Mouse (Mus musculus) hindbrain, embryonic 15.5 days (tissue): ENCODE measurements at regions not wholly inside any gene's neighbourhood (a gene's known extent, or its start where the extent isn't known, plus 50 kb on each side); places are given as distances from the start of the nearest gene placed in this dataset.
A peak's percentile ranks its signal among the peaks of the same experiment; 100 is the strongest.

Experiments
- ATAC-seq: fragments of 200-750 bp; cut with Nextera tagmentation; 2 replicates; pipeline ENCODE4 v1.8.0; 2017; ENCODE audit warnings: low read depth, moderate number of reproducible peaks, moderate TSS enrichment; ENCODE audit not compliant: low FRiP score
- H3K27ac ChIP-seq: fragments of 300-500 bp; sonication (generic); replicated peaks from 2 replicates; pipeline ENCODE4 v1.5.1; 2015; ENCODE audit warnings: mild to moderate bottlenecking, inconsistent platforms
- H3K27me3 ChIP-seq: fragments of 300-500 bp; sonication (generic); 2 replicates; pipeline ENCODE4 v1.6.1; 2015; ENCODE audit warnings: control low read depth, inconsistent platforms
- H3K36me3 ChIP-seq: fragments of 300-500 bp; sonication (generic); 2 replicates; pipeline ENCODE4 v1.6.1; 2015; ENCODE audit warnings: control low read depth, inconsistent platforms
- H3K4me1 ChIP-seq: fragments of 300-500 bp; sonication (generic); replicated peaks from 2 replicates; pipeline ENCODE4 v1.6.1; 2015; ENCODE audit warnings: control low read depth, inconsistent platforms
- H3K4me2 ChIP-seq: fragments of 300-500 bp; sonication (generic); 2 replicates; pipeline ENCODE4 v1.6.1; 2015; ENCODE audit warnings: moderate library complexity, mild to moderate bottlenecking, inconsistent platforms
- H3K4me3 ChIP-seq: fragments of 300-500 bp; sonication (generic); 2 replicates; pipeline ENCODE4 v1.5.1; 2015; ENCODE audit warnings: mild to moderate bottlenecking, inconsistent platforms
- H3K9ac ChIP-seq: fragments of 300-500 bp; sonication (generic); 2 replicates; pipeline ENCODE4 v1.6.1; 2015; ENCODE audit warnings: inconsistent platforms
- H3K9me3 ChIP-seq: fragments of 300-500 bp; sonication (generic); 2 replicates; pipeline ENCODE4 v1.6.1; 2016; ENCODE audit warnings: control low read depth, inconsistent platforms
- WGBS: fragments of 180-500 bp; shearing (Covaris S2); methylation state at CpG from one replicate; pipeline ENCODE4 v1.1.7; 2015; 5-methylcytosine and 5-hydroxymethylcytosine counted together

- Histone ChIP-seq H3K27me3 (no peaks in the 10 kb centered on the region), H3K4me3 (no peak overlapping the region), H3K4me2 (no peak overlapping the region), H3K9ac (no peak overlapping the region), H3K36me3 (no peaks in the 10 kb centered on the region), H3K9me3 (no peaks in the 10 kb centered on the region), H3K27ac (no peak overlapping the region), H3K4me1 (no peaks in the 10 kb centered on the region)
- no peak for ATAC-seq
- 50% methylated on average over 5 of the region's 5 CpGs for WGBS
Observed at GRCm38 (mm10) chr4:124542696-124543095, 67.9 kb downstream of the 3100002H09Rik start.

GRCm38 (mm10) chr4:124538471-124538870 lies 72.1 kb downstream of the 3100002H09Rik start:
- WGBS = 77% methylated on average over 5 of the region's 5 CpGs
- Histone ChIP-seq H3K4me2 (no peak overlapping the region), H3K9me3 (no peaks in the 10 kb centered on the region), H3K4me1 (no peaks in the 10 kb centered on the region), H3K4me3 (no peak overlapping the region), H3K27ac (no peak overlapping the region), H3K36me3 (no peaks in the 10 kb centered on the region), H3K27me3 (no peaks in the 10 kb centered on the region), H3K9ac (no peak overlapping the region)
- ATAC-seq = no peak

GRCm38 (mm10) chr4:124537681-124538080 lies 72.9 kb downstream of the 3100002H09Rik start:
- no peaks in the 10 kb centered on the region for H3K4me1 ChIP-seq
- H3K4me3 ChIP-seq = no peak overlapping the region
- H3K36me3 ChIP-seq = no peaks in the 10 kb centered on the region
- 50% methylated on average over 5 of the region's 5 CpGs for WGBS
- H3K9ac ChIP-seq = no peak overlapping the region
- H3K4me2 ChIP-seq = no peak overlapping the region
- no peaks in the 10 kb centered on the region for H3K9me3 ChIP-seq
- no peak overlapping the region for H3K27ac ChIP-seq
- no peaks in the 10 kb centered on the region for H3K27me3 ChIP-seq
- ATAC-seq = no peak

GRCm38 (mm10) chr4:124533614-124534013 lies 77.0 kb downstream of the 3100002H09Rik start:
- no peak for ATAC-seq
- peaks cover 8% of the 10 kb centered on the region; the same call in 1 of the 2 replicates for H3K4me1 ChIP-seq
- H3K9ac ChIP-seq = no peak overlapping the region
- 68% methylated on average over 6 of the region's 6 CpGs for WGBS
- H3K27ac ChIP-seq = no peak overlapping the region
- no peak overlapping the region for H3K4me3 ChIP-seq
- no peaks in the 10 kb centered on the region for H3K27me3 ChIP-seq
- H3K36me3 ChIP-seq = no peaks in the 10 kb centered on the region
- no peaks in the 10 kb centered on the region for H3K9me3 ChIP-seq
- no peak overlapping the region for H3K4me2 ChIP-seq

GRCm38 (mm10) chr4:124530596-124530995 lies 80.0 kb downstream of the 3100002H09Rik start:
- no peak for ATAC-seq
- Histone ChIP-seq H3K4me1 (peaks cover 12% of the 10 kb centered on the region; the same call in 1 of the 2 replicates), H3K9me3 (no peaks in the 10 kb centered on the region), H3K9ac (no peak overlapping the region), H3K4me2 (no peak overlapping the region), H3K27ac (no peak overlapping the region), H3K36me3 (no peaks in the 10 kb centered on the region), H3K4me3 (no peak overlapping the region), H3K27me3 (0 out of 2 replicates have a peak, but pooled peaks cover 3% of the 10 kb centered on the region)
- 49% methylated on average over 9 of the region's 9 CpGs for WGBS

- H3K36me3 ChIP-seq = no peaks in the 10 kb centered on the region
- H3K4me1 ChIP-seq = peaks cover 12% of the 10 kb centered on the region; the same call in 1 of the 2 replicates
- H3K4me2 ChIP-seq = no peak overlapping the region
- no peak overlapping the region for H3K9ac ChIP-seq
- H3K9me3 ChIP-seq = no peaks in the 10 kb centered on the region
- WGBS = 24% methylated on average over 10 of the region's 10 CpGs
- peaks cover 24% of the 10 kb centered on the region; the same call in 1 of the 2 replicates for H3K27me3 ChIP-seq
- no peak for ATAC-seq
- no peak overlapping the region for H3K4me3 ChIP-seq
- H3K27ac ChIP-seq = no peak overlapping the region
Observed at GRCm38 (mm10) chr4:124526822-124527221, 83.8 kb downstream of the 3100002H09Rik start.

GRCm38 (mm10) chr4:124526362-124526761 lies 84.2 kb downstream of the 3100002H09Rik start:
- Histone ChIP-seq H3K4me2 (no peak overlapping the region), H3K9me3 (no peaks in the 10 kb centered on the region), H3K4me3 (no peak overlapping the region), H3K27ac (no peak overlapping the region), H3K9ac (no peak overlapping the region), H3K36me3 (no peaks in the 10 kb centered on the region), H3K27me3 (peaks cover 24% of the 10 kb centered on the region; the same call in 1 of the 2 replicates), H3K4me1 (peaks cover 12% of the 10 kb centered on the region; the same call in 1 of the 2 replicates)
- ATAC-seq = no peak
- 45% methylated on average over 9 of the region's 9 CpGs for WGBS

GRCm38 (mm10) chr4:124520309-124520708 lies 90.3 kb downstream of the 3100002H09Rik start:
- Histone ChIP-seq H3K27me3 (peaks cover 21% of the 10 kb centered on the region; the same call in 1 of the 2 replicates), H3K9me3 (no peaks in the 10 kb centered on the region), H3K27ac (no peak overlapping the region), H3K4me1 (0 out of 2 replicates have a peak, but pooled peaks cover 7% of the 10 kb centered on the region), H3K36me3 (no peaks in the 10 kb centered on the region), H3K4me2 (no peak overlapping the region), H3K9ac (no peak overlapping the region), H3K4me3 (no peak overlapping the region)
- WGBS = 54% methylated on average over 9 of the region's 9 CpGs
- no peak for ATAC-seq

GRCm38 (mm10) chr4:124511761-124512160 lies 98.8 kb downstream of the 3100002H09Rik start:
- H3K9me3 ChIP-seq = no peaks in the 10 kb centered on the region
- H3K4me3 ChIP-seq = no peak overlapping the region
- no peak overlapping the region for H3K27ac ChIP-seq
- H3K9ac ChIP-seq = no peak overlapping the region
- 0 out of 2 replicates have a peak, but pooled peaks cover 9% of the 10 kb centered on the region for H3K27me3 ChIP-seq
- 79% methylated on average over 16 of the region's 16 CpGs for WGBS
- no peak overlapping the region for H3K4me2 ChIP-seq
- peaks cover 9% of the 10 kb centered on the region for H3K4me1 ChIP-seq
- ATAC-seq = no peak
- no peaks in the 10 kb centered on the region for H3K36me3 ChIP-seq

GRCm38 (mm10) chr4:124510816-124511215 lies 99.8 kb downstream of the 3100002H09Rik start:
- Histone ChIP-seq H3K9me3 (no peaks in the 10 kb centered on the region), H3K27me3 (0 out of 2 replicates have a peak, but pooled peaks cover 9% of the 10 kb centered on the region), H3K27ac (no peak overlapping the region), H3K36me3 (no peaks in the 10 kb centered on the region), H3K4me3 (no peak overlapping the region), H3K4me2 (no peak overlapping the region), H3K9ac (no peak overlapping the region), H3K4me1 (peaks cover 19% of the 10 kb centered on the region)
- WGBS = 82% methylated on average over 3 of the region's 3 CpGs
- no peak for ATAC-seq

- Histone ChIP-seq H3K4me3 (no peak overlapping the region), H3K9ac (no peak overlapping the region), H3K9me3 (no peaks in the 10 kb centered on the region), H3K4me2 (no peak overlapping the region), H3K27me3 (0 out of 2 replicates have a peak, but pooled peaks cover 9% of the 10 kb centered on the region), H3K4me1 (peaks cover 21% of the 10 kb centered on the region), H3K36me3 (no peaks in the 10 kb centered on the region), H3K27ac (no peak overlapping the region)
- no peak for ATAC-seq
- WGBS = 51% methylated on average over 5 of the region's 5 CpGs
Observed at GRCm38 (mm10) chr4:124509695-124510094, 100.9 kb downstream of the 3100002H09Rik start.

- Histone ChIP-seq H3K9me3 (no peaks in the 10 kb centered on the region), H3K27ac (no peak overlapping the region), H3K9ac (no peak overlapping the region), H3K27me3 (0 out of 2 replicates have a peak, but pooled peaks cover 5% of the 10 kb centered on the region), H3K36me3 (no peaks in the 10 kb centered on the region), H3K4me2 (no peak overlapping the region), H3K4me1 (peaks cover 21% of the 10 kb centered on the region), H3K4me3 (no peak overlapping the region)
- ATAC-seq = peak; percentile 66
- 24% methylated on average over 10 of the region's 10 CpGs for WGBS
Observed at GRCm38 (mm10) chr4:124506083-124506647, 104.4 kb downstream of the 3100002H09Rik start.
